Comparison of ENCODE assay signal across 8 mouse cellular contexts in the genomic region with DNA sequence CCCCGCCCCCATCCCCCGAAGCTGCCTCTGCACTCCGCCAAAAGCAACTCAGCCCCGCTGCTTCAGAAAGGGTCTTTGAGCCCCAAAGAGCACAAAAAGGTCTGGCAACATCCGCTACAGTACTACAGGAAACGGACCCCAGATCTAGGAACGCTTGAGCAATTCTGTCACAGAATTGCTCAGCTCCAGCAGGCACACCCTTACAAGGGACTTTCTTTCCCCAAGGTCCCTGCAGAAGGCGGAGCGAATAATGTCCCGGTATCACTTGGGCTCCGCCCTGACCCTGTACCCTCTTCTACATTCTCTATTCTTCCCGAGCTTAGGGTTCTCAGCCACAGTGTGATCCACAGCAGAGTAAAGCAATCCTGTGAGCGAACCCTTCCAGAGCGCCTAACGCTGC. TPM values are rescaled to one million over a fixed set of nuclear protein-coding genes. Genes with fewer than 3 reads are reported as not detected.
DNase-seq lines count a peak whose midpoint lies in the region; ATAC-seq and TF ChIP-seq lines count a peak whose summit lies in the region.

No protein-coding gene starts in this region.

- H3K9me3 ChIP-seq in embryonic facial prominence, embryonic 10.5 days: peaks cover 2% of the 10 kb centered on the region; the same call in 1 of the 2 replicates
- H3K9me3 ChIP-seq in hindbrain, embryonic 13.5 days: no peaks in the 10 kb centered on the region

- H3K27ac ChIP-seq in layer of hippocampus, adult 2 months: peak overlapping the region; percentile 68
- peak overlapping the region; percentile 83 for H3K27ac ChIP-seq in embryonic facial prominence, embryonic 10.5 days (replicated peaks)
- peak overlapping the region; percentile 72 for H3K27ac ChIP-seq in hindbrain, embryonic 13.5 days

- WGBS in embryonic facial prominence, embryonic 10.5 days: 19% methylated on average over 15 of the region's 15 CpGs
- WGBS in hindbrain, embryonic 13.5 days: 24% methylated on average over 15 of the region's 15 CpGs

- peak; percentile 25 for ATAC-seq in hindbrain, embryonic 13.5 days (ENCODE audit: low FRiP score)

- H3K9ac ChIP-seq in hindbrain, embryonic 13.5 days: peak overlapping the region; percentile 65

- H3K4me1 ChIP-seq in embryonic facial prominence, embryonic 10.5 days: peaks cover 18% of the 10 kb centered on the region
- peaks cover 26% of the 10 kb centered on the region for H3K4me1 ChIP-seq in hindbrain, embryonic 13.5 days (replicated peaks)

- H3K4me2 ChIP-seq in hindbrain, embryonic 13.5 days: peak overlapping the region; percentile 69

- no peaks in the 10 kb centered on the region for H3K27me3 ChIP-seq in embryonic facial prominence, embryonic 10.5 days (replicated peaks; ENCODE audit: low read depth, poor library complexity, severe bottlenecking)
- no peaks in the 10 kb centered on the region for H3K27me3 ChIP-seq in hindbrain, embryonic 13.5 days

- TF ChIP-seq CTCF in layer of hippocampus, adult 2 months (conservative IDR thresholded peaks at IDR 0.05): no peak

- DNase-seq in layer of hippocampus, adult 2 months (ENCODE audit: low spot score in 2 of 2): no peak
- no peak for DNase-seq in layer of hippocampus, postnatal 25 days (ENCODE audit: extremely low spot score in 1 of 2, low spot score in 1 of 2)
- no peak for DNase-seq in embryonic facial prominence, embryonic 10.5 days (ENCODE audit: low spot score)
- DNase-seq in lung, postnatal 36 days: peak; percentile 68
- DNase-seq in urinary bladder, postnatal 10 days (ENCODE audit: low spot score): no peak
- DNase-seq in left cerebral cortex, postnatal 10 days (ENCODE audit: extremely low spot score in 1 of 2, low spot score in 2 of 2): no peak
- DNase-seq in layer of hippocampus, adult 18-20 months (ENCODE audit: low spot score in 2 of 2): no peak

- peak overlapping the region; percentile 70 for H3K4me3 ChIP-seq in layer of hippocampus, adult 2 months
- H3K4me3 ChIP-seq in embryonic facial prominence, embryonic 10.5 days: peak overlapping the region; percentile 70
- H3K4me3 ChIP-seq in hindbrain, embryonic 13.5 days: peak overlapping the region; percentile 57

- peaks cover 24% of the 10 kb centered on the region for H3K36me3 ChIP-seq in embryonic facial prominence, embryonic 10.5 days (replicated peaks)
- peaks cover 15% of the 10 kb centered on the region for H3K36me3 ChIP-seq in hindbrain, embryonic 13.5 days

- intact Hi-C loops in left cerebral cortex, postnatal 10 days (cut with DNase I): loop anchor here (10.0 kb wide), 1 partner anchor 282 kb away; a partner anchor contains a TSS

RNA-seq across cellular contexts. Expression of a gene that starts 2.9 kb away (rescaled TPM):
- total RNA-seq in layer of hippocampus, adult 2 months (2021): 10 to 100 TPM; 77.1 to 78.0 TPM
- 100 to 1,000 TPM in 1 of 2 experiments, 10 to 100 TPM in 1; 82.6 to 124 TPM for total RNA-seq in layer of hippocampus, postnatal 25 days (2021)
- polyA plus RNA-seq in embryonic facial prominence, embryonic 10.5 days (2016; fragmentation: Nextera tagmentation; extraction: Ambion mirVana): 315 and 331 TPM in 2 replicates
- polyA plus RNA-seq in hindbrain, embryonic 13.5 days (2015; fragmentation: Nextera tagmentation; extraction: Ambion mirVana): 88.8 and 111 TPM in 2 replicates
- total RNA-seq in left cerebral cortex, postnatal 10 days (2021): 100 to 1,000 TPM; 199 to 211 TPM
- 10 to 100 TPM; 44.8 to 52.5 TPM for total RNA-seq in layer of hippocampus, adult 18-20 months (2021)

RNA-seq across cellular contexts. Expression of a gene that starts 7.8 kb away (rescaled TPM):
- 10 to 100 TPM; 31.8 to 39.5 TPM for total RNA-seq in layer of hippocampus, adult 2 months (2021)
- 10 to 100 TPM; 35.1 to 36.5 TPM for total RNA-seq in layer of hippocampus, postnatal 25 days (2021)
- polyA plus RNA-seq in embryonic facial prominence, embryonic 10.5 days (2016; fragmentation: Nextera tagmentation; extraction: Ambion mirVana): 25.9 and 27.8 TPM in 2 replicates
- polyA plus RNA-seq in hindbrain, embryonic 13.5 days (2015; fragmentation: Nextera tagmentation; extraction: Ambion mirVana): 16.9 and 18.3 TPM in 2 replicates
- 10 to 100 TPM; 43.9 to 44.4 TPM for total RNA-seq in left cerebral cortex, postnatal 10 days (2021)
- total RNA-seq in layer of hippocampus, adult 18-20 months (2021): 10 to 100 TPM; 37.2 to 43.0 TPM

RNA-seq across cellular contexts. Expression of a gene that starts 23.9 kb away (rescaled TPM):
- total RNA-seq in layer of hippocampus, adult 2 months (2021): 100 to 1,000 TPM; 137 to 175 TPM
- 100 to 1,000 TPM; 171 TPM for total RNA-seq in layer of hippocampus, postnatal 25 days (2021)
- 846 and 850 TPM in 2 replicates for polyA plus RNA-seq in embryonic facial prominence, embryonic 10.5 days (2016; fragmentation: Nextera tagmentation; extraction: Ambion mirVana)
- polyA plus RNA-seq in hindbrain, embryonic 13.5 days (2015; fragmentation: Nextera tagmentation; extraction: Ambion mirVana): 532 and 538 TPM in 2 replicates
- total RNA-seq in left cerebral cortex, postnatal 10 days (2021): 100 to 1,000 TPM; 150 to 215 TPM
- 100 to 1,000 TPM; 185 to 211 TPM for total RNA-seq in layer of hippocampus, adult 18-20 months (2021)

RNA-seq across cellular contexts. Expression of a gene that starts 35.0 kb away (rescaled TPM):
- total RNA-seq in layer of hippocampus, adult 2 months (2021): 10 to 100 TPM; 61.4 to 71.4 TPM
- total RNA-seq in layer of hippocampus, postnatal 25 days (2021): 10 to 100 TPM; 48.8 to 64.9 TPM
- polyA plus RNA-seq in embryonic facial prominence, embryonic 10.5 days (2016; fragmentation: Nextera tagmentation; extraction: Ambion mirVana): 68.8 and 70.4 TPM in 2 replicates
- 86.8 and 91.5 TPM in 2 replicates for polyA plus RNA-seq in hindbrain, embryonic 13.5 days (2015; fragmentation: Nextera tagmentation; extraction: Ambion mirVana)
- 10 to 100 TPM; 56.1 to 56.3 TPM for total RNA-seq in left cerebral cortex, postnatal 10 days (2021)
- 10 to 100 TPM; 57.7 to 60.7 TPM for total RNA-seq in layer of hippocampus, adult 18-20 months (2021)

RNA-seq across cellular contexts. Expression of a gene that starts 35.4 kb away (rescaled TPM):
- total RNA-seq in layer of hippocampus, adult 2 months (2021): 1 to 10 TPM; 1.6 to 2.1 TPM
- 1 to 10 TPM; 1.8 to 2.6 TPM for total RNA-seq in layer of hippocampus, postnatal 25 days (2021)
- 4.2 and 4.7 TPM in 2 replicates for polyA plus RNA-seq in embryonic facial prominence, embryonic 10.5 days (2016; fragmentation: Nextera tagmentation; extraction: Ambion mirVana)
- 3.6 and 5.2 TPM in 2 replicates for polyA plus RNA-seq in hindbrain, embryonic 13.5 days (2015; fragmentation: Nextera tagmentation; extraction: Ambion mirVana)
- 1 to 10 TPM; 2.7 to 3.2 TPM for total RNA-seq in left cerebral cortex, postnatal 10 days (2021)
- total RNA-seq in layer of hippocampus, adult 18-20 months (2021): 1 to 10 TPM; 2.4 to 2.6 TPM
